Mouse (Mus musculus): Measurements from ENCODE around the gene Cela3b.

DNA sequence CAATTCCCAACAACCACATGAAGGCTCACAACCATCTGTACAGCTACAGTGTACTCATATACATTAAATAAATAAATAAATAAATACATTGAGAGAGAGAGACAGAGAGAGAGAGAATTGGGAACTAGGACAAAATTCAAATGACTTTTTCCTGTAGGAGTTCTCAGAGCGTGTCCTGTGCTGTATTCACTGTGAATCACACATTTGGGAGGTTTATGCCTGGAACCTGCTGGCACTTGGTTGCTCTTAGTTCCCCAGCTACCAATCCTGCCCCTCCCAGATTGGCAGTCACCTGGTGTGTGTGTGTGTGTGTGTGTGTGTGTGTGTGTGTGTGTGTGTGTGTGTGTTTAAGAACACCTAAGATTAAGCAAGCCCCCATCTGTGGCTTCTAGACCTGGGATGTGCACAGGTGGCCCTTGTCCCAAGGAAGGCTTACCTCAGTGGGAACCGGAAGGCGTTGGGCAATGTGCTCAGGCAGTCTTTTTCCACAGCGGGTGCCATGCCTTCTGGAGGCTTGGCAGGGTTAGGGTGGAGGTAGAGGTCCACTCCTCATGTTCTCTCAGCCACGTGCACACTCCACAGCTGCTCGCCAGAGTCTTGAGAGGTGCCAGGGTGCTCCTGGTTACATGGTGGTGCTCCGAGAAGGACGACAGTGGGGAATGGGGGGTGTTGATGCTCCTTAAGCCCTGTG lies 6.8 kb upstream of the Cela3b start:
- TF ChIP-seq CTCF (IDR thresholded peaks at IDR 0.05; ENCODE audit: low read depth), result no peak
- TF ChIP-seq EP300 (IDR thresholded peaks at IDR 0.05; ENCODE audit: low read depth), result no peak
